Mouse (Mus musculus) embryonic facial prominence, embryonic 14.5 days (tissue): ENCODE results near the gene Top3a. TPM values are rescaled to one million over a fixed set of nuclear protein-coding genes. Genes with fewer than 3 reads are reported as not detected.
A peak's percentile ranks its signal among the peaks of the same experiment; 100 is the strongest.

Source experiments
- ATAC-seq: fragments of 200-750 bp; cut with Nextera tagmentation; 2 replicates; pipeline ENCODE4 v1.8.0; 2017; ENCODE audit warnings: low read depth, moderate number of reproducible peaks, moderate TSS enrichment
- DNase-seq: peaks from one replicate; pipeline ENCODE4 v3.0.0-alpha.2; 2015; ENCODE audit warnings: low spot score
- H3K27ac ChIP-seq: fragments of 300-500 bp; sonication (generic); replicated peaks from 2 replicates; pipeline ENCODE4 v1.5.1; 2014; ENCODE audit warnings: low read depth, mild to moderate bottlenecking, low read length, moderate library complexity
- H3K27me3 ChIP-seq: fragments of 300-500 bp; sonication (generic); replicated peaks from 2 replicates; pipeline ENCODE4 v1.6.1; 2014; ENCODE audit warnings: low read length; ENCODE audit not compliant: control insufficient read depth, insufficient read depth
- H3K36me3 ChIP-seq: fragments of 300-500 bp; sonication (generic); 2 replicates; pipeline ENCODE4 v1.6.1; 2014; ENCODE audit warnings: low read length, mixed read lengths; ENCODE audit not compliant: control insufficient read depth, insufficient read depth
- H3K4me1 ChIP-seq: fragments of 300-500 bp; sonication (generic); 2 replicates; pipeline ENCODE4 v1.6.1; 2014; ENCODE audit warnings: antibody characterized with exemption, low read length; ENCODE audit not compliant: control insufficient read depth, insufficient read depth
- H3K4me2 ChIP-seq: fragments of 300-500 bp; sonication (generic); 2 replicates; pipeline ENCODE4 v1.6.1; 2014; ENCODE audit warnings: low read depth, mild to moderate bottlenecking, low read length, moderate library complexity, mixed read lengths
- H3K4me3 ChIP-seq: fragments of 300-500 bp; sonication (generic); 2 replicates; pipeline ENCODE4 v1.5.1; 2014; ENCODE audit warnings: low read depth, mild to moderate bottlenecking, low read length
- H3K9ac ChIP-seq: fragments of 300-500 bp; sonication (generic); 2 replicates; pipeline ENCODE4 v1.6.1; 2014; ENCODE audit warnings: low read depth, mild to moderate bottlenecking, low read length, moderate library complexity, mixed read lengths
- H3K9me3 ChIP-seq: fragments of 300-500 bp; sonication (generic); 2 replicates; pipeline ENCODE4 v1.6.1; 2016; ENCODE audit warnings: low read length; ENCODE audit not compliant: control insufficient read depth
- WGBS: fragments of 180-500 bp; shearing (Covaris S2); extraction: QIAGEN DNeasy Blood & Tissue Kit; methylation state at CpG from one replicate; pipeline ENCODE4 v1.1.7; 2014; 5-methylcytosine and 5-hydroxymethylcytosine counted together
- polyA plus RNA-seq: library from polyadenylated mRNA; unstranded; fragments of >200 nt; fragmentation: Nextera tagmentation; extraction: Ambion mirVana; gene quantifications from 2 replicates; pipeline ENCODE4 v1.2.1, GENCODE M21; 2014

Top3a gene
- polyA plus RNA-seq, 1 experiment from 2014 or later, result 12.1 TPM

DNA sequence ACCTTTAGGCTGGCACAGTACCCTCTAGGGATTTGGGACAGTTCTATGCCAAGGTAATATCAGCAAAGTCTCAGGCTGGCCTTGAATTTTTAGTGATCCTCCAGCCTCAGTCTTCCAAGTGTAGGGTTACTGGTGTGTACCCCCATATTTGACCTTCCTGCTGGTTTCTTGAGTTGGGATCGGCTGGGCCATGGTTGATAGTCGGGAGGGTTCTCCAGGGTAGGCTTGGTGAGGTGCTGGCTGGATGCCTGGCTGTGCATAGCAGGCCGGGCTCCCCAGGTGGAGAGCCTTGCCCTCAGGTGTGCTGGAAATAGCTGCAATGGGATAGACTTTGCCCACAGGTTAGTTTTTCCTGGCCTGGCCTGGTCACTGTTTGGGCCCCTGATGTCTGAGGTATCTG, 71.9 kb downstream of the Top3a start:
- 98% methylated on average over 3 of the region's 3 CpGs for WGBS
- ATAC-seq (no peak), DNase-seq (no peak)
- H3K9ac ChIP-seq, result no peak overlapping the region
- no peaks in the 10 kb centered on the region for H3K9me3 ChIP-seq
- H3K36me3 ChIP-seq, result peaks cover 66% of the 10 kb centered on the region
- peaks cover 16% of the 10 kb centered on the region for H3K4me1 ChIP-seq
- H3K27ac ChIP-seq, result no peak overlapping the region
- no peaks in the 10 kb centered on the region for H3K27me3 ChIP-seq
- no peak overlapping the region for H3K4me2 ChIP-seq
- H3K4me3 ChIP-seq, result no peak overlapping the region

DNA sequence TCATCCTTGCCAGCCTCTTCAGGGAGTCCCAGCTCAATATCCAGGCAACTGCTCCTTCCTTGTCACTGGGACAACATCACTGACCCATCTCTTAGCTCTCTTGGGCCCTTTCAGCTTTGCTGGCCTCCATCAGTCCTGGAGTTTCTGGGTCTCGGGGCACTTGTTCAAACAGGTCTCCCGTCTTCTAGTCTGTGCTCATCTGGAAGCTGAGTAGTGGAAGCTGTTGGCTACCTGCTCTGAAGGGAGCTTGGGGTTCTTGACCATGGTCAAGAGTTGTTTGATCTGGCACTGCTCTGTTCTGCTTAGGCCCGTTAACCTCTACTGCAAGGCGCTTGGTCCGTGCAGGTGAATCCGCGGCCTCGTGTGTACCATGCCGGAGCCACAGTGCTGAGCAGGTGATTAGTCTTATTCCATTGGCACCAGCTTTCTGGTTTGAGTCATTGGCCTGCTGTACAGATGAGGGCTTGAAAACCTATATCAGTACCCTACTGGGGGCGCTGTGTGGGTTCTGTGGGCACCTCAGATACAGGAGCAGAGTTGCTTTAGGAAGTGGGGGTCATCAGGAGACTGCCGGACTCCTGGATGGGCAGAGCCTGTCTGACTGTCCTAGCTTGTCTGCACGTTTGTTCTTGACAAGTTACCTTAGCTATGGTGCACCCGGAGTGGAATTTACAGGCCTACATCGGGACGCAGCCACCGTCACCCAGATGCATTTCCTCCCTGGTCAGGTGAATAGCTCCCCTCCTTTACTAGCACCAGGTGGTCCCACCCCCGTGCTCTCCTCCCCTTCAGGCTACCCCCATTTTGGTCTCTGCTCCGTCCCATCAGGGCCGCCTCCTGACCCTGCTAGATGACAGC, 72.9 kb downstream of the Top3a start:
- H3K27ac ChIP-seq, result no peak overlapping the region
- DNase-seq (no peak), ATAC-seq (no peak)
- H3K9me3 ChIP-seq, result no peaks in the 10 kb centered on the region
- 92% methylated on average over 19 of the region's 19 CpGs for WGBS
- no peaks in the 10 kb centered on the region for H3K27me3 ChIP-seq
- no peak overlapping the region for H3K9ac ChIP-seq
- no peak overlapping the region for H3K4me2 ChIP-seq
- peaks cover 16% of the 10 kb centered on the region for H3K4me1 ChIP-seq
- H3K36me3 ChIP-seq, result peaks cover 56% of the 10 kb centered on the region
- H3K4me3 ChIP-seq, result no peak overlapping the region

DNA sequence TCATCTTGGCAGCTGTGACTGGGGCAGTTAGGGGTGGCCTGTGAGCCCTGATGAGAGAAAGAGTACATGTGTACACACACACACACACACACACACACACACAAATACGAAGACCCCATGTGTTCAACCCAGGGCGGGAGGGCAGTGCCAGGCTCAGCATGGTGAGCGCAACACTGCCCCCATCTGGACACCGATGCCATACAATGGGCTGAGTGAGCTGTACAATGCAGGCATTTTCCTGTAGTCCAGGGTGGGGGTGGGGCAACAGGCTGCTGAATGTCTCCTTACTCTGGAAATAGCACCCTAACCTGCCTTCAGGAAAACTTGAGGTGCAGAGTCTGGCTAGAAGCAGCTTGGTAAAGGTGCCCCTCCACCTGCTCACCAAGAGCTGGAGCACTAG, 74.0 kb downstream of the Top3a start:
- H3K27ac ChIP-seq, result no peak overlapping the region
- H3K9me3 ChIP-seq, result no peaks in the 10 kb centered on the region
- DNase-seq (peak; percentile 67), ATAC-seq (no peak)
- H3K4me3 ChIP-seq, result no peak overlapping the region
- no peaks in the 10 kb centered on the region for H3K27me3 ChIP-seq
- H3K4me2 ChIP-seq, result no peak overlapping the region
- H3K4me1 ChIP-seq, result peaks cover 24% of the 10 kb centered on the region
- peaks cover 44% of the 10 kb centered on the region for H3K36me3 ChIP-seq
- H3K9ac ChIP-seq, result no peak overlapping the region
- WGBS, result 35% methylated on average over 4 of the region's 4 CpGs

DNA sequence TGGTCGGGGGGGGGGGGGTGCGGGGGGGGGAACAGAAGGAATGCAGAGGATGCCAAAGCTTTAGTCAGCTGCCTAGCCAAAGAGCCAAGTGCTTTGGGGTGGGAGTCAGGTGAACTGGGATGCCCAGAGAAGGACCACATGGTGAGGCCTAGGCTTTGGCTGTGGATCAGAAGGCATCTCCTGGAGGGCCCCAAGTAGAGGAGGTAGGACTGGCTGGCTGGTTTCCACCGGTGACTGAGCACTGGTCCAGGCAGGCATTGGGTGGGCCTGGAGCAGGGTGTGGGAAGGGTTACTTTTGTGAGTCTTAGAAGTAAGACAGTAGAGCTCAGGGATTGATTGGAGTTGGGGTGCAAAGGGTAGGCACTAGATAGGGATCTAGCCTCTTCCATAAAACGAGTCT, 75.6 kb downstream of the Top3a start:
- DNase-seq (no peak), ATAC-seq (no peak)
- Histone ChIP-seq H3K27me3 (no peaks in the 10 kb centered on the region), H3K4me2 (0 out of 2 replicates have a peak overlapping the region, but pooled peaks have one; percentile 2), H3K4me1 (peaks cover 24% of the 10 kb centered on the region), H3K9ac (no peak overlapping the region), H3K27ac (no peak overlapping the region), H3K4me3 (no peak overlapping the region), H3K36me3 (peaks cover 30% of the 10 kb centered on the region), H3K9me3 (no peaks in the 10 kb centered on the region)
- 86% methylated on average over 2 of the region's 4 CpGs for WGBS

DNA sequence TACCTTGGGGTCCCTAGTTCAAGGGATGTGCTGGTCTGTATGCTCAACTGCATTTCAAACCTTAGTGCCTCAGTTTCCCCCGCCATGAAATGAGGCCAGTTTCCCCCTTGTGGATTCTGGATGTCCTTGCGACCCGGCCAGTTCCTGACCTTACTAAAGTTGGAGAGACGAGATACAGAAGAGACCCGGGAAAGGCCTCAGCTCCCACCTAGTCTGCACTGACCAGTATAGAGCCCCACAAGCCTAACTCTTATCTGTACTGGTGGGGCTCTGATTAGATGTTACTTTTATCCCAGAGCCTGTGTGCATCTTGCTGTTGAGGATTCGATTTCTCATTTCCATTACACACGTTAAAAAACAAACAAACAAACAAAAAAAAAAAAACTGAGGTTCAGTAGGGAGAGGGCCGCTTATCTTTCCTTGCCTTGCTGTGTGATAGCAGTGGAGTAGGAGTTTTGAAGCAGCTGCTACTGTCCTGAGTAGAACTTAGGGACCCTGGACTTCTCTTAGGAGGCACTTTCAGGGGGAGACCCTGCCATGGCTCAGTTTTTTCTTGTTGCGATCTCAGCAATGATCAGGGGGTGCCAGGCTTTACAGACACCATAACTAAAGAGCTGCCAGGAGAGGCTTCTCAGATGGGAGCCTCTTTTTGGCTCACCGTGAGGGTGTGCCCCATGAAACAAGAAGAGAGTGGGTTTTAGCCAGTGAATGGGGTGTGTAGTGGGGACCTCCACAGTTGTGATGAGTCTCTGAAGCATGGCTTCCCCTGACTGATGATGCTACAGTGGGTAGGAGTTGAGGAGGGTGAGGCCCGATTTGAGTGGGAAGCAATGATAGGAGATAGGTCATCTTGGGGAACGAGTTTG, 76.6 kb downstream of the Top3a start:
- Histone ChIP-seq H3K4me2 (peak overlapping the region; percentile 89), H3K27ac (peak overlapping the region; percentile 83; the same call in 1 of the 2 replicates), H3K9me3 (no peaks in the 10 kb centered on the region), H3K27me3 (no peaks in the 10 kb centered on the region), H3K4me3 (peak overlapping the region; percentile 83), H3K36me3 (peaks cover 20% of the 10 kb centered on the region), H3K4me1 (peaks cover 24% of the 10 kb centered on the region), H3K9ac (peak overlapping the region; percentile 89)
- DNase-seq, result no peak
- ATAC-seq, result no peak
- WGBS, result 27% methylated on average over 12 of the region's 12 CpGs

DNA sequence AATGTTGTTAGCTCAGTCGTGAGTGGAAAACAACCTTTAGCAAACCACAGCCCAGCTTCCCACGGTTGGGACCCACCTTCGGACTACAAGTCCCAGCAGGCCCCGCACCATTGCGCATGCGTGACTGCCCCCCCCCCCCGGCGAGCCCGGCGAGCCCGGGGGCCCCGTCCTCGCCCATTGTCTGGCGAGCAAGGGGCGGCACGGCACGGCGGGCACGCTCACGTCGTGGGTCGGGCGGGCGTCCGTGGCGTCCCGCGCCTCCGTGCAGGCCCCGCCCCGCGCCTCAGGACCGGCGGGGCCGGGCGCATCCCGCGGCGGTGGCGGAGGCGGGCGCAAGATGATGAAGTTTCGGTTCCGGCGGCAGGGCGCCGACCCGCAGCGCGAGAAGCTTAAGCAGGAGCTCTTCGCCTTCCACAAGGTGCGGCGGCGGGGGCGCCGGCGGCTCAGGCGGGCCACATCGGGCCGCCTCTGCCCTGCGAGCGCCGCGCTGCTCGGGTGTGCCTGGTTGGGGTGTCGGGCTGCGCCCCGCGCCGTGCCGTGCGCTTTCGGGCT, 77.6 kb downstream of the Top3a start, which contains the start of gene Llgl1:
TSS of gene Llgl1 (plus strand) at position 200 of the 552 bp plus-strand sequence.
- H3K9me3 ChIP-seq, result no peaks in the 10 kb centered on the region
- H3K4me2 ChIP-seq, result peak within 1 kb of the TSS; percentile 89
- peaks cover 10% of the 10 kb centered on the region; the same call in 1 of the 2 replicates for H3K36me3 ChIP-seq
- peaks cover 24% of the 10 kb centered on the region for H3K4me1 ChIP-seq
- DNase-seq (peak; percentile 96), ATAC-seq (peak; percentile 92)
- H3K27ac ChIP-seq, result peak within 1 kb of the TSS; percentile 83
- H3K27me3 ChIP-seq, result no peaks in the 10 kb centered on the region
- peak within 1 kb of the TSS; percentile 83 for H3K4me3 ChIP-seq
- peak within 1 kb of the TSS; percentile 89 for H3K9ac ChIP-seq
- 0% methylated on average over 8 of the region's 73 CpGs for WGBS

DNA sequence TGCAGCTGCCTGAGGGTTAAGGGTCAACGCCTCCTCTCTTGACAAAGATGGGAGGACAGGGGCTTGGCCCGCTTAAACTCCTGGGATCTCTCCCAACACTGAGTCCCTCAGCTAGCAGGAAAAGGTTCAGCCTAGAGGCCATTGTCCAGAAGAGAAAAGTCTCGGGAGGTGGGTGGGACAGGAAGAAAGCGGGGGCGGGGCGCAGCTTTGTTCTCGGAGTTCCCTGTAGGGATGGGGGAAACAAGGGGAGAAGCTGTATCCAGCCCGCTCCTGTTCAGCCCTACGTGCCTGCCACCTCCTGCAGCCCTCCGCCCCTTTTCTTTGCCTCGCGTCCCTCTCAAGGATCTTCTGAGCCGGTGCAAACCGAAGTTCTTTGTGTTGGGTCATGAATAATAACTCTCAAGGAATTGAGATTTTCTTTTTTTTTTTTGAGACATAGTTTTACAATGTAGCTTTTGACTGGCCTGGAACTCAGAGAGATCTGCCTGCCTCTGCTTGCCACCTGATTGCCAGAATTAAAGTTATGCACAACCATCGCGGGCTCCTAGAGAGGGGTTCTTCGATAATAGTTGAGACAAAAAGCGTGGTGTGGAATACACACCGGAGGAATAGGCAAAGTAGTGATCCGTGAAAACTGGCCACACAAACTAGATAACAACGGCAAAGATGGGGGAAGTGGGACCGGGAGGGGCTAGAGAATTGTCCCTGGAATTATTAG, 78.2 kb downstream of the Top3a start:
- Histone ChIP-seq H3K9ac (peak overlapping the region; percentile 89), H3K36me3 (0 out of 2 replicates have a peak, but pooled peaks cover 9% of the 10 kb centered on the region), H3K27me3 (no peaks in the 10 kb centered on the region), H3K4me3 (peak overlapping the region; percentile 83), H3K27ac (peak overlapping the region; percentile 83), H3K9me3 (no peaks in the 10 kb centered on the region), H3K4me2 (peak overlapping the region; percentile 89), H3K4me1 (peaks cover 24% of the 10 kb centered on the region)
- ATAC-seq (peak; percentile 51), DNase-seq (peak; percentile 90)
- WGBS, result 3% methylated on average over 22 of the region's 22 CpGs

DNA sequence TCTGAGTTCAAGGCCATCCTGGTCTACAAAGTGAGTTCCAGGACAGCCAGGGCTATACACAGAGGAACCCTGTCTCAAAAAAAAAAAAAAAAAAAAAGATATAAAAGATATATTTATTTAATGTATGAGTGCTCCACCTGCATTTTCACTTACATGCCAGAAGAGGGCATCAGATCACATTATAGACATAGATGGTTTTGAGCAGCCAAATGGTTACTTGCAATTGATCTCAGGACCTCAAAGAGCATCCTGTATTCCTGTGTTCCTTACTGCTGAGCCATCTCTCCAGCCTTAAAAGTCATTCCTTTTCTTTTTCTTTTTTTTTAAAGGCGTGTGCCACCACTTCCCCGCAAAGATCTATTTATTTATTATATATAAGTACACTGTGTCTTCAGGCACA, 79.6 kb downstream of the Top3a start:
- ATAC-seq (no peak), DNase-seq (peak; percentile 55)
- 80% methylated on average over 2 of the region's 2 CpGs for WGBS
- Histone ChIP-seq H3K27ac (no peak overlapping the region), H3K36me3 (0 out of 2 replicates have a peak, but pooled peaks cover 2% of the 10 kb centered on the region), H3K4me3 (no peak overlapping the region), H3K4me2 (no peak overlapping the region), H3K4me1 (peaks cover 21% of the 10 kb centered on the region), H3K9me3 (no peaks in the 10 kb centered on the region), H3K9ac (no peak overlapping the region), H3K27me3 (no peaks in the 10 kb centered on the region)
